Mouse (Mus musculus): ENCODE measurements at regions not wholly inside any gene's neighbourhood (a gene's known extent, or its start where the extent isn't known, plus 50 kb on each side); places are given as distances from the start of the nearest gene placed in this dataset.

GRCm38 (mm10) chr10:37300181-37300889 is 161.6 kb upstream of the Marcks start:
- Histone ChIP-seq H3K9ac (ENCODE audit: control insufficient read depth, low read depth, low read length, poor library complexity, severe bottlenecking) (no peak overlapping the region), H3K4me1 (ENCODE audit: control insufficient read depth in 1 of 2, insufficient read depth in 2 of 2, low read length in 2 of 2) (no peaks in the 10 kb centered on the region), H3K27ac (ENCODE audit: control insufficient read depth, low read depth, low read length) (no peak overlapping the region), H3K79me2 (ENCODE audit: control insufficient read depth, insufficient read depth, low read length, poor library complexity) (no peaks in the 10 kb centered on the region), H3K9me3 (replicated peaks; ENCODE audit: insufficient read depth, low read length) (no peaks in the 10 kb centered on the region), H3K36me3 (ENCODE audit: control insufficient read depth in 1 of 2, insufficient read depth in 2 of 2, low read length in 2 of 2) (no peaks in the 10 kb centered on the region), H3K27me3 (ENCODE audit: control insufficient read depth in 1 of 2, insufficient read depth in 2 of 2, low read length in 2 of 2) (no peaks in the 10 kb centered on the region), H3K4me3 (ENCODE audit: control insufficient read depth in 1 of 2, insufficient read depth in 1 of 2, low read depth in 2 of 2, low read length in 2 of 2) (no peak overlapping the region)
- TF ChIP-seq SIN3A (IDR thresholded peaks at IDR 0.05; ENCODE audit: low read length) (no peak), NELFE (IDR thresholded peaks at IDR 0.05; ENCODE audit: low read depth, low read length) (no peak), CHD1 (IDR thresholded peaks at IDR 0.05; ENCODE audit: low read depth, low read length) (no peak), CHD2 (IDR thresholded peaks at IDR 0.05; ENCODE audit: low read length) (no peak), MAX (IDR thresholded peaks at IDR 0.05; ENCODE audit: low read length) (no peak), MYB (IDR thresholded peaks at IDR 0.05; ENCODE audit: low read depth, low read length) (no peak), BHLHE40 (IDR thresholded peaks at IDR 0.05; ENCODE audit: borderline replicate concordance, low read depth, low read length) (no peak), HCFC1 (IDR thresholded peaks at IDR 0.05; ENCODE audit: low read depth, low read length) (no peak), E2F4 (IDR thresholded peaks at IDR 0.05; ENCODE audit: borderline replicate concordance, low read depth, low read length) (no peak), MEF2A (IDR thresholded peaks at IDR 0.05; ENCODE audit: extremely low read depth, insufficient replicate concordance, low read depth, low read length, poor library complexity, severe bottlenecking) (no peak), USF1 (IDR thresholded peaks at IDR 0.05; ENCODE audit: low read depth, low read length) (no peak), EP300 (IDR thresholded peaks at IDR 0.05; ENCODE audit: low read depth in 1 of 2, low read length in 2 of 2) (no peak), POLR2A (IDR thresholded peaks at IDR 0.05; ENCODE audit: control insufficient read depth in 1 of 2, insufficient read depth in 1 of 2, low read depth in 1 of 2, low read length in 2 of 2, poor library complexity in 1 of 2) (no peak)
- DNase-seq (ENCODE audit: low read depth, low spot score), result no peak

GRCm38 (mm10) chr10:37298689-37299421 is 160.1 kb upstream of the Marcks start:
- Histone ChIP-seq H3K36me3 (ENCODE audit: control insufficient read depth in 1 of 2, insufficient read depth in 2 of 2, low read length in 2 of 2) (no peaks in the 10 kb centered on the region), H3K9me3 (replicated peaks; ENCODE audit: insufficient read depth, low read length) (no peaks in the 10 kb centered on the region), H3K27ac (ENCODE audit: control insufficient read depth, low read depth, low read length) (no peak overlapping the region), H3K79me2 (ENCODE audit: control insufficient read depth, insufficient read depth, low read length, poor library complexity) (no peaks in the 10 kb centered on the region), H3K27me3 (ENCODE audit: control insufficient read depth in 1 of 2, insufficient read depth in 2 of 2, low read length in 2 of 2) (no peaks in the 10 kb centered on the region), H3K9ac (ENCODE audit: control insufficient read depth, low read depth, low read length, poor library complexity, severe bottlenecking) (no peak overlapping the region), H3K4me3 (ENCODE audit: control insufficient read depth in 1 of 2, insufficient read depth in 1 of 2, low read depth in 2 of 2, low read length in 2 of 2) (no peak overlapping the region), H3K4me1 (ENCODE audit: control insufficient read depth in 1 of 2, insufficient read depth in 2 of 2, low read length in 2 of 2) (no peaks in the 10 kb centered on the region)
- no peak for DNase-seq (ENCODE audit: low read depth, low spot score)
- TF ChIP-seq TCF12 (IDR thresholded peaks at IDR 0.05; ENCODE audit: low read depth, low read length) (no peak), ELF1 (IDR thresholded peaks at IDR 0.05; ENCODE audit: low read depth, low read length) (no peak), MXI1 (IDR thresholded peaks at IDR 0.05; ENCODE audit: low read depth, low read length) (no peak), MAX (IDR thresholded peaks at IDR 0.05; ENCODE audit: low read length) (no peak), E2F4 (IDR thresholded peaks at IDR 0.05; ENCODE audit: borderline replicate concordance, low read depth, low read length) (no peak), USF2 (IDR thresholded peaks at IDR 0.05; ENCODE audit: borderline replicate concordance in 1 of 2, insufficient read depth in 1 of 2, low read depth in 1 of 2, low read length in 2 of 2) (no peak), SMC3 (IDR thresholded peaks at IDR 0.05; ENCODE audit: low read depth, low read length) (no peak), EP300 (IDR thresholded peaks at IDR 0.05; ENCODE audit: low read depth in 1 of 2, low read length in 2 of 2) (no peak), BHLHE40 (IDR thresholded peaks at IDR 0.05; ENCODE audit: borderline replicate concordance, low read depth, low read length) (no peak), POLR2A (IDR thresholded peaks at IDR 0.05; ENCODE audit: control insufficient read depth in 1 of 2, insufficient read depth in 1 of 2, low read depth in 1 of 2, low read length in 2 of 2, poor library complexity in 1 of 2) (no peak), CTCF (IDR thresholded peaks at IDR 0.05 in 2 of 3, conservative IDR thresholded peaks at IDR 0.05 in 1 of 3; ENCODE audit: control insufficient read depth in 1 of 3, insufficient read depth in 1 of 3, low read depth in 2 of 3, low read length in 3 of 3, poor library complexity in 1 of 3, severe bottlenecking in 1 of 3) (no peak), ZMIZ1 (IDR thresholded peaks at IDR 0.05; ENCODE audit: low read depth, low read length) (no peak), RCOR1 (IDR thresholded peaks at IDR 0.05; ENCODE audit: low read depth, low read length) (no peak), UBTF (IDR thresholded peaks at IDR 0.05; ENCODE audit: borderline replicate concordance, insufficient read depth, low read depth, low read length) (no peak), ZNF384 (IDR thresholded peaks at IDR 0.05; ENCODE audit: low read depth, low read length) (no peak)
